Mouse (Mus musculus) embryonic fibroblast, embryonic 13.5 days (primary cell): ENCODE results near the gene Thegl.

Source experiments
- CTCF ChIP-seq: IDR thresholded peaks from 2 replicates; pipeline ENCODE4 v1.5.1; 2011; ENCODE audit warnings: mild to moderate bottlenecking, control low read depth, low read length, moderate library complexity, borderline replicate concordance; ENCODE audit not compliant: insufficient read depth
- POLR2A ChIP-seq: IDR thresholded peaks from 2 replicates; pipeline ENCODE4 v1.6.1; 2011; ENCODE audit warnings: low read depth, mild to moderate bottlenecking, control low read depth, low read length, moderate library complexity

- TF ChIP-seq CTCF, result no peak
- no peak for TF ChIP-seq POLR2A
Observed at GRCm38 (mm10) chr5:77089901-77090300, 74.1 kb downstream of the Thegl start.
